Mouse (Mus musculus) E14TG2a.4 (cell line): Measurements from ENCODE around the gene Ccdc160.

ENCODE experiments used
- CTCF ChIP-seq: conservative IDR thresholded peaks from 2 replicates; pipeline ENCODE4 v1.5.1; 2014; ENCODE audit warnings: low read length
- NANOG ChIP-seq: IDR thresholded peaks from 2 replicates; pipeline ENCODE4 v1.6.1; 2014; ENCODE audit warnings: borderline replicate concordance, low read length, mixed read lengths

- TF ChIP-seq CTCF, result no peak
- TF ChIP-seq NANOG, result no peak
These were observed 1.1 kb downstream of the Ccdc160 start for GRCm38 (mm10) chrX:52791944-52792719.
